Mouse (Mus musculus) heart, postnatal 0 days (tissue): ENCODE results near the gene Ehmt1. TPM values are rescaled to one million over a fixed set of nuclear protein-coding genes. Genes with fewer than 3 reads are reported as not detected.

ENCODE experiments used
- ATAC-seq: fragments of 200-750 bp; cut with Nextera tagmentation; 2 replicates; pipeline ENCODE4 v1.8.0; 2017; ENCODE audit warnings: low read depth, moderate number of reproducible peaks, moderate library complexity; ENCODE audit not compliant: insufficient read depth
- DNase-seq: peaks from one replicate; pipeline ENCODE4 v3.0.0-alpha.2; 2016; ENCODE audit warnings: low spot score
- H3K27ac ChIP-seq: fragments of 300-500 bp; sonication (generic); 2 replicates; pipeline ENCODE4 v1.5.1; 2014; ENCODE audit warnings: low read depth, mild to moderate bottlenecking
- H3K27me3 ChIP-seq: fragments of 300-500 bp; sonication (generic); 2 replicates; pipeline ENCODE4 v1.6.1; 2014; ENCODE audit warnings: low read length, mixed read lengths; ENCODE audit not compliant: control insufficient read depth, insufficient read depth
- H3K36me3 ChIP-seq: fragments of 300-500 bp; sonication (generic); replicated peaks from 2 replicates; pipeline ENCODE4 v1.6.1; 2014; ENCODE audit warnings: low read length, mixed read lengths; ENCODE audit not compliant: control insufficient read depth, insufficient read depth
- H3K4me1 ChIP-seq: fragments of 300-500 bp; sonication (generic); 2 replicates; pipeline ENCODE4 v1.6.1; 2014; ENCODE audit warnings: antibody characterized with exemption; ENCODE audit not compliant: control insufficient read depth, insufficient read depth
- H3K4me2 ChIP-seq: fragments of 300-500 bp; sonication (generic); 2 replicates; pipeline ENCODE4 v1.6.1; 2014; ENCODE audit warnings: low read depth, mild to moderate bottlenecking, low read length, moderate library complexity
- H3K4me3 ChIP-seq: fragments of 300-500 bp; sonication (generic); 2 replicates; pipeline ENCODE4 v1.5.1; 2014; ENCODE audit warnings: low read depth, low read length
- H3K9ac ChIP-seq: fragments of 300-500 bp; sonication (generic); replicated peaks from 2 replicates; pipeline ENCODE4 v1.6.1; 2014; ENCODE audit warnings: low read depth, low read length, mixed read lengths
- H3K9me3 ChIP-seq: fragments of 300-500 bp; sonication (generic); replicated peaks from 2 replicates; pipeline ENCODE4 v1.6.1; 2016; ENCODE audit warnings: low read length; ENCODE audit not compliant: control insufficient read depth
- CTCF ChIP-seq: IDR thresholded peaks from 2 replicates; pipeline ENCODE4 v1.5.1; 2016; ENCODE audit warnings: antibody characterized with exemption, control low read depth, low read depth
- EP300 ChIP-seq: IDR thresholded peaks from 2 replicates; pipeline ENCODE4 v1.6.1; 2016; ENCODE audit warnings: antibody characterized with exemption, low read depth
- WGBS: fragments of 180-500 bp; shearing (Covaris S2); extraction: QIAGEN DNeasy Blood & Tissue Kit; methylation state at CpG from one replicate; pipeline ENCODE4 v1.1.7; 2014; 5-methylcytosine and 5-hydroxymethylcytosine counted together
- polyA plus RNA-seq: library from polyadenylated mRNA; unstranded; fragments of >200 nt; fragmentation: Nextera tagmentation; extraction: Ambion mirVana; gene quantifications from 2 replicates; pipeline ENCODE4 v1.2.1, GENCODE M21; 2015
- total RNA-seq: library from RNA; depleted of rRNA; stranded (reverse); fragments of >200 nt; gene quantifications from 2 replicates; pipeline ENCODE4 v1.2.3, GENCODE M21; 2014; ENCODE audit warnings: low replicate concordance

Ehmt1 gene
- total and polyA plus RNA-seq, 2 experiments from 2014 or later: 34.7 to 49.8 TPM

GRCm38 (mm10) chr2:24880686-24881085, 38.7 kb downstream of the Ehmt1 start:
- Histone ChIP-seq H3K4me1 (no peaks in the 10 kb centered on the region), H3K27ac (no peak overlapping the region), H3K9me3 (no peaks in the 10 kb centered on the region), H3K4me2 (no peak overlapping the region), H3K36me3 (peaks cover 52% of the 10 kb centered on the region), H3K27me3 (no peaks in the 10 kb centered on the region), H3K4me3 (no peak overlapping the region), H3K9ac (no peak overlapping the region)
- DNase-seq (no peak), ATAC-seq (no peak)
- 91% methylated on average over 2 of the region's 2 CpGs for WGBS
- TF ChIP-seq EP300 (no peak), CTCF (no peak)

GRCm38 (mm10) chr2:24870952-24871351, 48.5 kb downstream of the Ehmt1 start:
- Histone ChIP-seq H3K27me3 (no peaks in the 10 kb centered on the region), H3K27ac (no peak overlapping the region), H3K9ac (no peak overlapping the region), H3K4me1 (no peaks in the 10 kb centered on the region), H3K9me3 (no peaks in the 10 kb centered on the region), H3K4me2 (no peak overlapping the region), H3K4me3 (no peak overlapping the region), H3K36me3 (peaks cover 37% of the 10 kb centered on the region)
- no peak for DNase-seq
- ATAC-seq: no peak
- TF ChIP-seq CTCF: no peak
- WGBS: 93% methylated on average over 1 of the region's 1 CpGs

DNA sequence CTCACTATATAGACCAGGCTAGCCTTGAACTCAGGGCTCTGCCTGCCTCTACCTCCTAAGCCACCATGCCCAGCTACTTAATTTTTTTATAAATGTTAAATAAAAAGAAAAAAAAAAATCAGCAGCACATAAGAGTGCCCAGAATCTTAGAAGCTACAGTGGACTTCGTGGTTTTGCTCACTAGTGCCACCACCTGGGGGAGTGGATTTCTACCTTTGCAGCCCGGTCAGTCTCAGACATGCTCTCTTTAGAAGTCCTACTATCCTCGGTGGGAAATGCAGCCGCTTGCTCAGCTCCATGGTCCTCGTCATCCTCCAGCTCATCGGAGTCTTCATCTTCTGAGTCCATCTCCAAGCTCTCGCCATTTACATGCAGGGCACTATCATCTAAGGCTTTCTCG, 56.4 kb downstream of the Ehmt1 start:
- ATAC-seq (no peak), DNase-seq (no peak)
- Histone ChIP-seq H3K4me1 (no peaks in the 10 kb centered on the region), H3K9ac (no peak overlapping the region), H3K27ac (no peak overlapping the region), H3K36me3 (peaks cover 48% of the 10 kb centered on the region), H3K27me3 (no peaks in the 10 kb centered on the region), H3K4me3 (no peak overlapping the region), H3K9me3 (no peaks in the 10 kb centered on the region), H3K4me2 (no peak overlapping the region)
- 81% methylated on average over 8 of the region's 8 CpGs for WGBS
- TF ChIP-seq EP300 (no peak), CTCF (peak; percentile 19; the same call in 1 of the 2 replicates)

GRCm38 (mm10) chr2:24852408-24852807, 67.0 kb downstream of the Ehmt1 start:
- H3K4me3 ChIP-seq: no peak overlapping the region
- no peak overlapping the region for H3K27ac ChIP-seq
- 68% methylated on average over 5 of the region's 5 CpGs for WGBS
- H3K9me3 ChIP-seq: no peaks in the 10 kb centered on the region
- H3K9ac ChIP-seq: no peak overlapping the region
- H3K4me1 ChIP-seq: no peaks in the 10 kb centered on the region
- ATAC-seq: no peak
- peak; percentile 43 for DNase-seq
- H3K4me2 ChIP-seq: no peak overlapping the region
- H3K36me3 ChIP-seq: peaks cover 55% of the 10 kb centered on the region
- TF ChIP-seq EP300 (no peak), CTCF (peak; percentile 65)
- no peaks in the 10 kb centered on the region for H3K27me3 ChIP-seq

DNA sequence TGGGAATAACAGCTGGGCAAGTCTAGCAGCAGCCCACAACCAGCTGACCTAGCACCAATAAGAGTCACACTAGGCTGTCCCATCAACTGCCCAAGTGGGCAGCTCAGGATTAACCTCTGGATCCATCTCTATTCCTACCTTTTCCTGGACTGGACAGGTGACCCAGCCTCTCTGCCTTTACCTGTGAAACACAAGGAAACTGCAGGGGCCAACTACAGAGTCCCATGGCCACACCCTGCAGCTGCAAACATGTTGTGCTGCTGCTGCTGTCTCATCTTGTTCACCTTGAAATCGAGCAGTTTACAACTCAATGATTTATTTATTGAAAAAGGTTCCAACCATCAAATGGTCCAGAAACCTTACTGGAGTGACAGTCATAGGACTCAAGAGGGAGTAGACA, 72.9 kb downstream of the Ehmt1 start:
- Histone ChIP-seq H3K4me3 (no peak overlapping the region), H3K4me1 (no peaks in the 10 kb centered on the region), H3K27me3 (no peaks in the 10 kb centered on the region), H3K27ac (no peak overlapping the region), H3K4me2 (no peak overlapping the region), H3K9ac (no peak overlapping the region), H3K36me3 (peaks cover 48% of the 10 kb centered on the region), H3K9me3 (no peaks in the 10 kb centered on the region)
- 89% methylated on average over 1 of the region's 1 CpGs for WGBS
- ATAC-seq (no peak), DNase-seq (no peak)
- TF ChIP-seq EP300 (no peak), CTCF (no peak)

DNA sequence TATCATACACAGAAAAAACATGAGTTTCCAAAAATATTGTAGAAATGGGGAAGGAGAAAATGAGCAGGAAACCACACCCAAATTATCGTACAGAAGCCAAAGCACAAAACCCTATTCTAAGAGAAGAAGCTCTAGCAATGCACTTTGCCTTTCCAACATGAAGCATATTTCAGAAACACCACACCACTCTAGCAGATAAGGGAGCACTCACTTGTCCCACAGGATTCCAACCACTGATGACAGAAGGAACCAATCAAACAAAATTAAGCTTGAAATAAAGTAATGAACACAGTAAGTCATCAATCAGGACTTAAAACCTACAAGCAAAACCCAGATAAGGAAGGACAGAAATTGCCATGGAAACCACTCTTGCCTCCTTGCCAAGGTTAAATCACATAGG, 74.2 kb downstream of the Ehmt1 start:
- peaks cover 55% of the 10 kb centered on the region for H3K36me3 ChIP-seq
- DNase-seq: no peak
- H3K9me3 ChIP-seq: no peaks in the 10 kb centered on the region
- H3K4me2 ChIP-seq: no peak overlapping the region
- no peaks in the 10 kb centered on the region for H3K27me3 ChIP-seq
- H3K4me1 ChIP-seq: no peaks in the 10 kb centered on the region
- H3K9ac ChIP-seq: no peak overlapping the region
- 65% methylated on average over 1 of the region's 1 CpGs for WGBS
- no peak for TF ChIP-seq EP300
- no peak for TF ChIP-seq CTCF
- H3K27ac ChIP-seq: no peak overlapping the region
- no peak for ATAC-seq
- H3K4me3 ChIP-seq: no peak overlapping the region
